Mouse (Mus musculus) fat pad, adult 2 months (tissue): ENCODE measurements around the gene Sytl3.
"Not testable (repeated sequence)": the region's sequence is repeated elsewhere in the genome, so short reads cannot be mapped to it uniquely, and the experiment has no call there.

ENCODE experiments used
- DNase-seq: peaks from one replicate; pipeline ENCODE4 v3.0.0-alpha.2; 2011; ENCODE audit warnings: low read depth, low spot score; ENCODE audit errors: extremely low read depth

Sytl3 gene

DNA sequence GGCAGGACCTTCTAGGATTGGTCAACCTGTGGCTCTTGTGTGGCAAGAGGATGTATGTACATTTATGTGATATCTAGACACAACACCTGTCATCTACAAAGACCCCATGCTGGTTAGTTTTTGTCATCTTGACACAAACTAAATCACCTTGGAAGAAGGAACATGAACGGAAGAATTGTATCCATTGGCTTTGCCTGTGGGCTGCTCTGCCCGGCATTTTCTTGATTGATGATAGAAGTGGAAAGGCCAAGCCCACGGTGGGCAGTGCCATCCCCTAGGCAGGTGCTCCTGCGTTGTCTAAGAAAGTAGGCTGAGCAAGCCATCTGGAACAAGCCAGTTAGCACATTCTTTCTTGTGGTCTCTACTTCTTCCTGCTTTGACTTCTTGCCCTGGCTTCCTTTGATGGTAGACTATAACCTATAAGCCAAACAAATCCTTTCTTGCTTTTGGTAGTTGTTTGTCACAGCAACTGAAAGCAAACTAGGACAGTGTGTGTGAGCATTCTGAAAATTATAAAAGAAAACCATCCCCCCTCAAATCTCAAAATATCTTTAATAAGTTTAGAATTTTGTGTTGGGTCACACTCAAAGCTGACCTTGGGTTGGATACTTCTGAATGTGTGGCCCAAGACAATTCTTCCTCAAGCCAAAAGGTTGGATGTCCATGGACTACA, 27.5 kb downstream of the Sytl3 start:
- not testable (repeated sequence) for DNase-seq

GRCm38 (mm10) chr17:6689344-6689743, 30.5 kb downstream of the Sytl3 start:
- DNase-seq: not testable (repeated sequence)

- not testable (repeated sequence) for DNase-seq
Measured at GRCm38 (mm10) chr17:6691596-6691995, 32.7 kb downstream of the Sytl3 start.

DNA sequence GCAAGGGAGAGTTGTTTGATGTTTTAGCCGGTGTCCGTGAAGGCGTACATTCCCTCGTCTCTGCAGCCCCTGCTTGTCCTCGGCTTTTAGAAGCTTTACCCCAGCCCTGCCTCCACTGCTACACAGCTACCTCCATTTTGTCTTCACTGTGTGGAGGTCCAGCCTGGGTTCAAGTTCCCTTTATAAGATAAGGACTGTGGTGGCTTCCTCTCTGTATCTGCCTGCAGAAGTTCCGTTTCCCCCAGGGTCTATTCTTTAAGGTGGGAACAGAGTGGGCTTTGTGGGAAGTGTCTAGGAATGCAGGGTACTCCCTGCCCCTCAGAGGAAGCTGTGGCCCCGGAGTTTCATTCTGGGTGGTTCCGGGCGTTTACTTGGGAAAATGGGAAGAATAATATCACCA, 36.8 kb downstream of the Sytl3 start:
- not testable (repeated sequence) for DNase-seq

DNA sequence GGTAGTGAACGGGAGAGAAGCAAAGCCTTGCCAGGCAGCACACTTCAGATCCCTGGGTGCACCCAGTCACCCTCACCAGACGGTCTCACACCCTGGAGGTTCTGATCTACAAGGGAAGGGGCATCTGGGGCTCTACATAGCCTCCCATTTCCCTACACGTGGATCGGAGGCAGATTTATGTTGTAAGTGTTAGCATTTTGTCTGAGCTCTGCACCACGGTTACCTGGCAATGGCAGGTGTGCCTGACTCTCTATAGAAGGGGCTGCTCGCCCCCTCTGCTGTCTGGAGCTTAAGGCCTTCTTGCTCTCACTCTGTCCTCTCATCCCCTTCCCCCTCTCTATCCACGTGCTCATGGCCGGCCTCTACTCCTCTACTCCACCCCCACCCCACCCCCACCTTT, 37.6 kb downstream of the Sytl3 start:
- not testable (repeated sequence) for DNase-seq

DNA sequence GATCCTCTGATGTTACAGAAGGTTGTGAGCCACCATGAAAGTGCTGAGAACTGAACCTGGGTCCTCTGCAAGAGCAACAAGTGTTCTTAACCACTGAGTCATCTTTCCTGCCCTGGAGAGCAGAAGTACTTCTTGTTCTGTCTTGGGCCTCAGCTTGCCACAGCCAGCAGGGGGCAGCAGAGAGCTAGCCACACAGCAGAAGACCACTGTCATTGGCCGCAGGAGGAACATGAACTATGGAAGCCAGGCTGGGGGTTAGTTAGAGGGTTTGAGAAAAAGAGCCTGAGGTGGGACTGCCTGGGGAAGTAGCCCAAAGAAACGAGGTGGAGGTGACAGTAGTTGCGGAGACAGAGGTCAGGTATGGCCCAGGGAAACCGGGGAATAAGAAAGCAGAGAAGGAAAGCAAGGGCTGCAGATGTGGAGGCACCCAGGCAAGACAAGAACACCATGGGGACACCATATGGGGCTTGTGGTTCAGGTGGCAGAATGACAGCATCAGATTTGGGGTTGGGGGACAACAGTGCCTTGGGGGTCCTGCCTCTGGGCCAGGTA, 38.4 kb downstream of the Sytl3 start:
- DNase-seq: not testable (repeated sequence)

DNA sequence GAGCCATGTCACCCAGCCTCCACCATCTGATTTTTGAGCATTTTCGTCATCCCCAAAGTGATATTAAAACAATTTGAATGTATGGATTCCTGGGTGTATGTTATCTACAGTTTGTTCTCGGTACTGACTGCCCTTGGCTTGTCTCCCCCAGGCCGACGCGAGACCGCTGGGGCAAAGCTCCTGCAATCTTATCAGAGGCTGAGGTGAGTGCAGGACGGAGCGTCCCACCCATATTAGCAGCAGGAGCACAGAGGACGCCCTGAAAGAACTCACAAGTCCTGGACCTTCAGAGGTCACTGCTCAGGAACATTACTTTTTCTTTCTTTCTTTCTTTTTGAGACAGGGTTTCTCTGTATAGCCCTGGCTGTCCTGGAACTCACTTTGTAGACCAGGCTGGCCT, 40.6 kb downstream of the Sytl3 start:
- not testable (repeated sequence) for DNase-seq

GRCm38 (mm10) chr17:6700077-6700476, 41.2 kb downstream of the Sytl3 start:
- not testable (repeated sequence) for DNase-seq

DNA sequence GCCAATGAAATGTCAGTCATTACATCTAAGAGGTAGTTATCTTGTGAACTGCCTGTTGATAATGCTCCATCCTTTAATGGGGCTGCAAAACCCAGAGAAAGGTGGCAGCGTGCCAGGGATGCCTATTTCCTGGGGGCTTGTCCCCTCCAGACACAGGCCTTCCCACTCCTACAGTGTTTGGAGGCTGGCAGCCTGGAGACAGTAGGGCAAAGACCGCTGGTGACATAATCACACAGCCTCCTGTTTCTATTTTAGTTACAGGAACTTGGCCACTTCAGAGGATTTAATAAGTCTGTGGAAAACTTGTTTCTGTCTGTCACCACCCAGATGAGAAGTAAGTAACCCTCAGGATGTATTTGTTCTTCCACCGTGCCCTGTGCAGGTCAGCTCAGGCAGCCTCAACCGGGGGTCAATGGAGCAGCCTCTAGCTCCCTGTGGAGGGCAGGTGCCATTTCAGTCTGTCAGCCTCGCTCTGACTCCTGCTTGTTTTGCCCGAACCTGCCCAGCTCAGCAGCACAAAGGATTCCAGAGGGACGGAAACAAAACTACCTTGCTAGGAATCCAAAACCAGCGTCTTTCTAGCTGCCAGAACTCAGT, 43.8 kb downstream of the Sytl3 start:
- DNase-seq: not testable (repeated sequence)

GRCm38 (mm10) chr17:6703381-6704270, 44.7 kb downstream of the Sytl3 start:
- not testable (repeated sequence) for DNase-seq

GRCm38 (mm10) chr17:6706448-6706847, 47.6 kb downstream of the Sytl3 start:
- DNase-seq: not testable (repeated sequence)

DNA sequence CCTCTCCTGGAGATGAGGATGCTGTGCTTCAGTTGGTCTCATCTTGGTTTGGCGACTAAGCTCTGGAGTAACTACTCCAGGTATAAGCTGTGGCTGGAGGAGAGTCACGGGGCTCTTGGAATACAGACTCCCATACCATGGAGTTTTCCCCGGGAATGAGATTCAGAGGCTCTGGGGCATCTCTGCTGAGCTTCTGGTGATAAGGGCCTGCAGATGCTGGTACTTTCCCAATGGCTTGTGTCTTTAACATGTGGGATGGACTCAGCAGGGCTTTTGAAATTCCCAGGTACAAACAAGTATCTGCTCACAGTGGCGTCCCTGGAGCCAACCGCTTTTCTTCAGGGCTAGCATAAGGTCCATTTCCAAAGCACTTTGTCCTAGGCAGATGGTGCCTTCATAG, 48.5 kb downstream of the Sytl3 start:
- DNase-seq: not testable (repeated sequence)

DNA sequence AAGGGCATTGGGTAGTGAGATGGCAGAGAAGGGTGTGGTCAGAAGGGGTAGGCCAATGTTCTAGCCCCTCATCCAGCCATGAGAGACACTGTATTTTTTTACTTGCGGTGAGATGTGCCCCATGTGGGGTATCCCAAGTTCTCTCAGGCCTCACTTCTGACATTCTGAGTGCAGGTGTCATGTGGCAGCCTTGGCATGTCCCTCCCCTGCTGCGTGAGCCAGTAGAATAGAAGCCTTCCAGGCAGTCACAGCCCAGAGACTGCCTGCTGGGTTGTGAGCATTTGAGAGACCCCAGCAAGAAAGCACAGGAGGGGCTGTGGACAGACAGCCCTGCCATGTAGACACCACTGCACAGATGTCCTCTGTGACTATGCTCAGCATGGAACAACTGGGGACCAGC, 49.3 kb downstream of the Sytl3 start:
- DNase-seq: not testable (repeated sequence)

GRCm38 (mm10) chr17:6713483-6713882, 54.6 kb downstream of the Sytl3 start:
- DNase-seq: not testable (repeated sequence)

DNA sequence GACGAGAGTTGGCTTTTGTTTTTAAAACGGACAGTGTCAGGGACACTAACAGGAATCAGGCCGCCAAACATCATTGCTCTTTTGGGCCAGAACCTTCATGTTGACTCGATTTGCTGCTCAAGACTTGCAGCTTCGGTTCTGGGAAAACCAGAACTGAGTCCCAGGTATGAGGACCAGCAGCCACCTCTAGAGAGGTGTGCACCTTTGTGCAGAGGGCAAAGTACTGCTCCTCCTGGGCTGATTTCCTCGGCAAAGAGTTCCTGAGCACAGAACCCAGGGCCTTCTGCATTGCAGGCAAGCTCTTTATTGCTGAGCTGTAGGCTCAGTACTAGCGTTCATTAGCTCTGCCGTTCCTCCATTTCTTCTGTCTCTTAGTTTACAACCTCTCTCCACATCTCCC, 55.1 kb downstream of the Sytl3 start:
- DNase-seq: not testable (repeated sequence)

DNA sequence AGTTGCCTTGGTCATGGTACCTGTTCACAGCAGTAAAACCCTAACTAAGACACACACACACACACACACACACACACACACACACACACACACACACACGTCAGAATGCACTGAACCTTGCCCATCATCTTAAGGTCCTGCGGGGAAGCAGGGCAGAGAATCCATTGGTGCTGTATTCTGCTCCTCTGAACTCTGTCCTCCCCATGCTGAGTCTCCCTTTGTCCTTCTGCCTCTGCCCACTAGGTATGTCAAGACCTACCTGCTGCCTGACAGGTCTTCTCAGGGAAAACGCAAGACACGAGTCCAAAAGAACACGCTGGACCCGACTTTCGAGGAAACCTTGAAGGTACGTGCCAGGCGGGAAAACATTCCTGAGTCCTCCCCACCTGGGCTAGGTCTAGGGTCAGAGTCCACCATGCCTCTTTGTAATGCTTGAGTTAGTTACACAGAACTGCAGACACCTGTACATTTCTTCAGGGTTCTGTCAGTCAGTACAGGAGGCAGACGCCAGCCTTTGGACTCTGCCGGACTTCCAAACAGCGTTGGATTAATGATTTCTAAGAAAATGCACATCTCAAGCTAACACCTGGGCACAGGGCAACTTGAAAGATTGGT, 69.2 kb downstream of the Sytl3 start:
- DNase-seq: no peak

- no peak for DNase-seq
Measured at GRCm38 (mm10) chr17:6729244-6729742, 70.4 kb downstream of the Sytl3 start.

- no peak for DNase-seq
Measured at GRCm38 (mm10) chr17:6731132-6731531, 72.2 kb downstream of the Sytl3 start.

DNA sequence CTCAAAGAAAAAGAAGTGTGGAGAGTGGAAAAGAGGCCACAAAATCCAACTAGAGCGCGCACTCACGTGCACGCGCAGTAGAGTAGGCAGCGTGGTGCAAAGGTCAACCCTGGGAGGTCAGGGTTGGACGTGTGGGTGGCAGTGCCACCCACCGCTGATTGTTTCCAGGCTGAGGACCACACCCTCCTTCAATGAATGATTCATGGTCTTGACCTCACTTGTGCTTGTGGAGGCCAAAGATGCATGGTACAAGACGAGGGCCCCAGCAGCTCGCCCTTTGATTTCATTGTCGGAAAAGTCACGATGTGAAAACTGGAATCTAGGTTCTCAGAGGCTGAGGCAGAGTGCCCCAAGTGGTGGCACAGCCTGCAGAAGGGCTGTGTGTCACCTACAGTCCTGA, 72.7 kb downstream of the Sytl3 start:
- DNase-seq: no peak

DNA sequence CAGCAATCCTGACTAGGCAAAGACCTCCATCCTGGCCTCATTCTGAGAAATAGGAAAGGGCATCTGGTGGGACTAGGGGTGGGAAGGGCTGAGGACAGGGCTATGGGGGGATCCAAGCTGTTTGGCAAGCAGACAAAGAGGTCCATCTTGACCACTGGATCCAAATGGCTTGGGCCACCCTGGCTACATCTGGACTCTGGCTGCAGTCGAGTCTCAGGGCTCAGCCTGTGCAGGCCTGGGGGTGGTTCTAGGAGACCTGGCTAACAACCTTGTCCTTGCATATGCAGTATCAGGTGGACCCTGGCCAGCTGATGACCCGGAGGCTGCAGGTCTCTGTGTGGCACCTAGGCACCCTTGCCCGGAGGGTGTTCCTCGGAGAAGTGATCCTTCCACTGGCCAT, 73.8 kb downstream of the Sytl3 start:
- no peak for DNase-seq
